Mouse (Mus musculus): Measurements from ENCODE around the gene Marveld1.
A peak's percentile ranks its signal among the peaks of the same experiment; 100 is the strongest.

Gene Marveld1

DNA sequence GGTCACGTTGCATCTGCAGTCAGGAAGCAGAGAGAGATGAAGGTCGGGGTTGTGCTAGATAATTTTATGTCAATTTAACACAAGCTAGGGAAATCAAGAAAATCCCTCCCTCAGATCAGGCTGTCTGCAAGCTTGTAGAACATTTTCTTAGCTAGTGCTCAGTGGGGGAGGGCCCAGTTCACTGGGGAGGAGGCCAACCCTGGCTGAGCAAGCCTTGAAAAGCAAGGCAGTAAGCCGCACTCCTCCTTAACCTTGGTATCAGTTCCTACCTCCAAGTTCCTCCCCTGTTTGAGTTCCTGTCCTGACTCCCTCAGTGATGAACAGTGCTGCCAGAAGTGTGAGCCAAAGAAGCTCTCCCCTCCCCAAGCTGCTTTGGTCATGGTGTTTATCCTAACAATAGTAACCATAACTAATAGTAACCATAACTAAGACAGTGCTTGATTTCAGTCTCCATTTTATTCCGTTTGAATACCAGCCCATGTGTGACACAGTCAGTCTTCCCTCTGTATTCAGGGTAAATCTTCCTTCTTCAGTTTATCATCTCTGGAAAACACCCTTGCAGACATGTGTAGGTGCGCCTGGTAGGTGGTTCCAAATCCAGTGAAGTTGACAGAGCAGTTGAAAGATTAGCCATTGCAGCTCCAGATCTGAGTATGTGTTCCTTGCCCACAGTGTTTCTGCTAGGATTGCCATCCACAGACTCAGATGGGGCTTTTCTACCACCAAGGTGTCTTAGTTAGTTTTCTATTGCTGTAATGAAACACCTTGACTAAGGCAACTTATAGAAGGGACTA, 7.3 kb upstream of the Marveld1 start:
- DNase-seq (ENCODE audit: low spot score) = no peak

DNA sequence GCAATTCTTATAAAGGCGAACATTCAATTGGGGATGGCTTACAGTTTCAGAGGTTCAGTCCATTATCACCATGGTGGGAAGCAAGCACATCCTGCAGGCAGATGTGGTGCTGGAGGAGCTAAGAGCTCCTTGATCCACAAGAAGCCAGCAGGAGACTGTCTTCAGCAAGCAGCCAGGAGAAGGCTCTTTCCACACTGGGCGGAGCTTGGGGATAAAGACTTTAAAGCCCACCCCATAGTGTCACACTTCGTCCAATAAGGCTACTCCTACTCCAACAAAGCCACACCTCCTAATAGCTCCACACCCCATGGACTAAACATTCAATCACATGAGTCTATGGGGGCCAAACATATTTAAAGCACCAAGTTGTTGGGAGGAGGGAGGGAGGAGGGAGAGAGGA, 5.2 kb upstream of the Marveld1 start:
- DNase-seq (ENCODE audit: low spot score) = no peak

DNA sequence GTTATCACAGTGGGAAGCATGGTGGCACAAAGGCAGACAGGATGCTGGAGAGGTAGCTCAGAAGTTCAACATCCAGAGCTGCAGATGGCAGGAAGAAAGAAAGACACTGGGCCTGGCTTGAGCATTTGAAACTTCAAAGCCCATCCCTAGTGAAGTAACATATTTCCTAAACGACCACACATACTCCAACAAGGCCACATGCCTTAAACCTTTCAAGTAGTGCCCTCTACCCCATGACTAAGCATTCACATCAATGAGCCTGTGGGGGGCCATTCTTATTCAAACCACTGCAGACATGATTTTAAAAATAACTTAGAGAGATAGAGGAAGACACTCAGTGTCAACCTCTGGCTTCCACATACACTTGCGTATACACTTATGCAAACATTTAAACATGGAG, 4.4 kb upstream of the Marveld1 start:
- DNase-seq (ENCODE audit: low spot score) = no peak

DNA sequence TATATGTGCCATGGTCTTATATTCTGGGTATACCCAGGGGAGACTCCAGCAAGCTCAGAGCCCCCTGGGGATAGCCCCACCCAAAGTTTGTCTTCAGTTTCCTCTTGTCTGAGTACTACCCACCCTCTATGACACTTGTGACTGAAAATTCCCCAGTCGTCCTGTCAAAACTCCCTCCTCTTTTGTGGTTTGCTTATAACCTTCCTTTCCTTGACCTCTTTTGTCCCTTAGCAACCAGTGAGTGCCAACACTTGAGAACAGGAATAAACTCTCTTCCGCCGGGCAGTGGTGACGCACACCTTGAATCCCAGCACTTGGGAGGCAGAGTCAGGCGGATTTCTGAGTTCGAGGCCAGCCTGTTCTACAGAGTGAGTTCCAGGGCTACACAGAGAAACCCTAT, 3.1 kb upstream of the Marveld1 start:
- no peak for DNase-seq (ENCODE audit: low spot score)

- peak; percentile 81 for DNase-seq (ENCODE audit: low spot score)
Observed at GRCm38 (mm10) chr19:42144541-42145167, 2.5 kb upstream of the Marveld1 start.

DNA sequence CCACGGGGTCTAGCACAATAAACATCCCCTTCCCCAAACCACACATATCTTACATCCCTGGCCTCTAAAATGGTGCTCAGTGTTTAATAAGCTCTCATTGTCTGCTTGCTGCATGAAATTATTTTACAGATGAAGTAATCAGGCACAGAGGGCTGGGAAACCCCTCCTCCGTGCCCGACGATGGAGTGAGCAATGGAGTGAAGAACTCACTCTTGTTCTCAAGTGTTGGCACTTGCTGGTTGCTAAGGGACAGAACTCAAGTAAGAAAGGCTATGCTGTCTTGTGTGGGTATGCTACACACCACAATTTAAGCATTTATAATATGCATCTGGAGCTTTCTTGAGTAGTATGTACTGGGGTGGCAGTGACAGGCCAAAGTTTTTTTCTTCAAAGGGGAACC, 2.0 kb upstream of the Marveld1 start:
- no peak for DNase-seq (ENCODE audit: low spot score)

DNA sequence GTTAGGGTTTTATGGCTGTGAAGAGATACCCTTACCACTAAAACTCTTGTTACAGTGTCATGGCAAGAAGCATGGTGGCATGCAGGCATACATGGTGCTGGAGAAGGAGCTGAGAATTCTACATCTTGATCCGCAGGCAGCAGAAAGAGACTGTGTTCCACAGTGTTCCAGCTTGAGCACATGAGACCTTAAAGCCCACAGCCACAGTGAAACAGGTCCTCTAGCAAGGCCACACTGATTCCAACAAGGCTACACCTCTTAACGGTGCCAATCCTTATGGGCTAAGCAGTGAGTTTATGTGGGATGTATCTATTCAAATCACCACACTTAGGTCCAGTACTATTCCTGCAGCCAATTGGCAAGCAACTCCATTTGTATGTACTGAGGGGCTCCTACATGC, 1.5 kb upstream of the Marveld1 start:
- DNase-seq (ENCODE audit: low spot score) = no peak

- no peak for DNase-seq (ENCODE audit: low spot score)
Observed at GRCm38 (mm10) chr19:42146276-42147010, 757 bp upstream of the Marveld1 start.

DNA sequence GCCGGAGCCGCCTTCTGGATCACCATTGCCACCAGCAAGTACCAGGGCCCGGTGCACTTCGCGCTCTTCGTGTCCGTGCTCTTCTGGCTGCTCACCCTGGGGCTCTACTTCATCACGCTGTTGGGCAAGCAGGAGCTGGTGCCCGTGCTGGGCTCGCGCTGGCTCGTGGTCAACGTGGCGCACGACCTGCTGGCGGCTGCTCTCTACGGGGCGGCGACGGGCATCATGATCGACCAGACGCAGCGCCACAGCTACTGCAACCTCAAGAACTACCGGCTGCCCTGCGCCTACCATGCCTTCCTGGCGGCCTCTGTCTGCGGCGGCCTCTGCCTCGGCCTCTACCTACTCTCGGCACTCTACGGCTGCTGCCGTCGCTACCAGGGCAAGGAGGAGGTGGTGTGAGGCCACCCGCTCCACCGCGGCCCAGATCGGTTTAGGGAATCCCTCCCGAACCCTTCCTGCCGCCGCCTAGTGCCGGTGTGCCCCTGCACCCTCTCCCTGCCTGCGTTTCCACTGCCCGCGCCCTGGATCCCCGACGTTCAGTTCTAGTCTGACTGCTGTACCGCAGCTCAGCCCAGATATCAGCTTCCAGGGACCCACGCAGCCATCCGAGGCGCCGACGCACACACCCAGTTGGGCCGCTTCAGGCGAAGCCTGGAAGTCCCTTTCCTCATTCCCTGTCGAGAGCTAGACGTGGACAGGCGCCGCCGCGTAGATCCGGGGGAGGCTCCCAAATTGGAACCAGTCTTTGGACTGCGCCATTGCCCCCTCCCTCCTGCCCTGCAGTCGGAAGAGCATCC, 769 bp downstream of the Marveld1 start:
- peak; percentile 56 for DNase-seq (ENCODE audit: low spot score)

DNA sequence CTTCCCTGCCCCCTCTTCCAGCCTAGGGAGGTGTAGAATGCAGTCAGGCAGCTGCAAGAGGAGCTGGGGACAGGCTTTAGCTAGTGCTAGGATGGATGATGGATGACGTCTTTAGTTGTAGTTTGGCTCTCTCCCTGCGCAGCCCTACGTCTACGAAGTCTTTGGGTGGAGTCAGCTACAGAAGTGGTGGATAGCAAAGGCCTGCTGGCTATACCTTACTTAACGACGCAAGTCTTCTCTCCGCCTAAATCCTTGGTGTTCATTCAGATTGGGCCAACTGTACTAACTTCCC, 1.3 kb downstream of the Marveld1 start:
- DNase-seq (ENCODE audit: low spot score) = no peak

DNA sequence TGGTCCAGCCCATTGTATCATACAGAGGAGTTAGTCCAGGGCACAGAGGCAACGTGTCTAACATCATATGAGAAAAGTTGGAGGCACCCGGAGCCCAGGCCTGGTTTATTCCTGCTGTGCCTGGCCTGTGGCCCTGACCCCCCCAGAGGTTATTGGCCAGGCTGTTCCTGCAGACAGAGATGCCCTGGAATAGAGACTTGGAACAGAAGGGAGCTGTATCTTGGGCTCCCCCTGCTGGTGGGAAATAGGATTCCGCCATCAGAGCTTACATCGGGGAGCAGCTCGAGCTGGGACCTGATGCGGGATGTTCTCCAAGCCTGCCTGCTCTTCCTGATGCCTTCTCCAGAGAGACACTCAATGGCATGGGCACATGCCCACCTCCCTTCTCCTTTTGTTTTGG, 4.8 kb downstream of the Marveld1 start:
- DNase-seq (ENCODE audit: low spot score) = peak; percentile 82

GRCm38 (mm10) chr19:42157493-42158237, 10.5 kb downstream of the Marveld1 start:
- peak; percentile 28 for DNase-seq (ENCODE audit: low spot score)

DNA sequence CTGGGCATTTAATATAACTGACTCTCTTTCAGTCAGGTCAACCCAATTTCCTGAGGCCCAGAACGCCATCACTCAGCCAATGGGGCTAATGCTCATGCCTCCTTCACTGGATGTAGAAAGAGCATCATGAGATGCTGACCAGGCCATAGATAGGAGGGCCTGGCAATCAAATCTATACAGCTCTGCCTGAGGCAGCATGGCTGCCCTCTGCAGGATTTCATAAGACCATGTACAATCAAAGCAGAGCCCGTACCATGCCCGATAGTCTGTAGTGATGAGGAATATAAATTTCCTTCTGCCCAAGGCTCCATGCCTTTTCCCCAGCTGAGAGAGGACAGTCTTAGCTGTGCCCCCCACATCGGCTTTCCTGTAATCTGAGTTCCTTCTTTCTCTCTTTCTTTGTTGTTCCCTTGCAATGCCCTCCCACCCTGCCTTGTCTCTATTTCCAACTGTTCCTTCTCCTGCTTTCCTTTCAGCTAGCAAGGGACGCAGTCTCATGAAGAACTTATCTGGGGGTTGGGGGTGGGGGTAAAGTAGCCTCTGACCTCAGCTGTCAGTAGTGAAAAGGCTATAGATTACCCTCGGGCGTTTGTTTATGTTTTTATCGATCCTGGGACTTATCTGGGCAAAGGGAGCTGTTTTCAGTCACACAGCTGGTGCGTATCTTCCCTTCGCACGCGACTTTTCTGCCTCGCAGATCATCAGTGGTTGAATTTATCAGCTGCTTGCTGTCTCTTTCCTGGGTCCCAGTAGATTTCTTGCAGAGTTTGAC, 11.2 kb downstream of the Marveld1 start:
- DNase-seq (ENCODE audit: low spot score) = peak; percentile 61

DNA sequence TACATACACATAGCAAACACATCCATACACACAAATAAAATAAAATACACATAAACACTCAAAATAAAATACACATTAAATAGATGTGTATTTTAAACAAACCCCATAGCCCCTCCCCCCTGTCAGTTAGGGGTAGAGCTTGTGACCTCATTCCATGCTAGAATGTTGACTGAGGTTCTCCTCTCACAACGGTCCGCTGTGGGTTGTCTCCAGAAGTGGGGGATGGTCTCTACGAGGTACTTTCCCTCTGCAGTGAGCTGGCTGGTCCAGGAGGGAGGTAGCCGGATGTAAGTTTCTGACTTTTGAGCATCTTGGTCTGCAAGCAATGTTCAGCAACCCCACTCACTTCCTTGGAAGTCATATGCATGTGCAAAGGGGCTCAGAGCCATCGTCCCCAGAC, 16.6 kb downstream of the Marveld1 start, which contains the start of gene Zfyve27:
TSS of gene Zfyve27 (plus strand) at position 188 of the 400 bp plus-strand sequence.
- no peak for DNase-seq (ENCODE audit: low spot score)

DNA sequence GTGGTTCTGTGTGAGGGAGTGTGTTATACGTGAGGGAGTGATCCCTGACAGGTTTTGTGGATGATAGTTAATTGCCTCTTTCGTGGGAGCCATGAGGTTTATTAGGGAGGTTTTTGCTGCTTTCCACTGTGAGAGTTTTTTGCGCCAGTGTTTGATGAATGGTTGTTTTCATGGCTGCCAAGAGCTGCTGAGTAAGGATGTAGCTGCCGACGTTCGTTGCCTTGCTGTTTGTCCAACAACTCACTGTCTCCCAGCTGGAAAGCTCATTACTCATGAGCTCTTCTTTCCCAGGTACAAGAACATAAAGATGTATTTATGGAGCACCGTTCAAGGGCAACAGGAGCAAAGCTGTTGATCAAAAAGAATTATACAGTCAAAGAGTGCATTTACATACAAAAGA, 17.0 kb downstream of the Marveld1 start:
- DNase-seq (ENCODE audit: low spot score) = no peak

DNA sequence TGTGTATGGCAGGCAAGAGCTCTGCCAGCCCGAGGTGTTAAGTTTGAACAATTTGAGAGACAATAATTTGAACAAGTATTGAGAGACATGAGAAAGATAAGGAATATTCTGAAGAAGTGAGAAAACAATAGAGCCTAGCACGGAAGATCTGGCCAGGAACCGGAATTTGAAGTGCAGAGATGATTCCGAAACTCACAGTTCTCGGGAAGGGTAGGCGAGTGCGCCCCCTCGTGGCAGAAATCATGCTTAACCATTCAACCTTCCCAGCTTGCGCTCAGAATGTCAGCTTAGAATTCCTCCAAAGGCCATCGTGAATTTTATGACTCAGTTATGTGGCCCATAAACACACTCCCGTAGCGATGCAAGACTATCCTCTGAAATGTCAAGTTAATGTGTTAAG, 18.9 kb downstream of the Marveld1 start:
- peak; percentile 76 for DNase-seq (ENCODE audit: low spot score)

DNA sequence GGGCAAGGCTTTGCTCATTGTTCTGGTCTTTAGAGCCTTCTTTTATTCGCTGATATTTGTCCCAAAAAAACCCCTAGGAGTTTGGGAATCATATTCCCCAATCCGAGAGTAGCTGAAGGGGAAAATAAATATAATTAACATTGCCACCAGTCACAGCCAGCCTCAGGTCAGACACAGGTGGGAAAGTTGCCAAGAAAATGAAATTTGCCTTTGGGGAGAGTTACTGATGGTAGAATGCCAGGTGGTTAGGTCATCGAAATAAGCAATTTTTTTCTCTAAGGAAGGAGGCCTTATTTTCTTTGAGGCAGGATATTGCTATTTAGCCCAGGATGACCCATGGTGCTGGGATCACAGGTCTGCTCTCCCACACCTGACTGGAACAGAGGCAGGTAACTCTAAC, 19.6 kb downstream of the Marveld1 start:
- DNase-seq (ENCODE audit: low spot score) = no peak

GRCm38 (mm10) chr19:42167489-42167888, 20.3 kb downstream of the Marveld1 start:
- no peak for DNase-seq (ENCODE audit: low spot score)

- peak; percentile 23 for DNase-seq (ENCODE audit: low spot score)
Observed at GRCm38 (mm10) chr19:42169322-42169975, 22.2 kb downstream of the Marveld1 start.

Data from MN1 (cell line).